ENCODE assay signal across 8 mouse cellular contexts in genomic region chr4:62699191-62699812, GRCm38 (mm10).
DNase-seq lines count a peak whose midpoint lies in the region; ATAC-seq lines count a peak whose summit lies in the region.

No protein-coding gene starts in this region.

- peak; percentile 85 for DNase-seq in R1 (ENCODE audit: low read depth, low spot score)
- peak; percentile 99 for DNase-seq in cerebellum, postnatal 10 days
- DNase-seq in frontal cortex, postnatal 14 days (ENCODE audit: low spot score in 2 of 2), result peak; percentile 87 to 93
- DNase-seq in hindbrain, embryonic 11.5 days (ENCODE audit: low spot score), result peak; percentile 85
- DNase-seq in layer of hippocampus, postnatal 10 days (ENCODE audit: low spot score in 2 of 2), result peak; percentile 92 to 94
- peak; percentile 80 for DNase-seq in ovary, postnatal 10 days (ENCODE audit: low spot score)
- DNase-seq in urinary bladder, postnatal 14 days (ENCODE audit: low spot score), result peak; percentile 90

- H3K4me1 ChIP-seq in hindbrain, embryonic 11.5 days (replicated peaks; ENCODE audit: control insufficient read depth, insufficient read depth, low read length), result no peaks in the 10 kb centered on the region; the same call in 1 of the 2 replicates
- H3K4me1 ChIP-seq in lung, embryonic 15.5 days, result peaks cover 67% of the 10 kb centered on the region

- 1% methylated on average over 10 of the region's 10 CpGs for WGBS in hindbrain, embryonic 11.5 days
- 2% methylated on average over 10 of the region's 10 CpGs for WGBS in lung, embryonic 15.5 days

- no peaks in the 10 kb centered on the region for H3K9me3 ChIP-seq in hindbrain, embryonic 11.5 days (ENCODE audit: control insufficient read depth, low read length)
- no peaks in the 10 kb centered on the region for H3K9me3 ChIP-seq in lung, embryonic 15.5 days

- H3K9ac ChIP-seq in hindbrain, embryonic 11.5 days (ENCODE audit: low read depth, low read length), result no peak overlapping the region
- peak overlapping the region; percentile 53 for H3K9ac ChIP-seq in lung, embryonic 15.5 days

- peak; percentile 90 for ATAC-seq in hindbrain, embryonic 11.5 days (ENCODE audit: low FRiP score)
- ATAC-seq in lung, embryonic 15.5 days (ENCODE audit: borderline replicate concordance, extremely low read depth, low FRiP score, low TSS enrichment), result peak; percentile 92

- no peaks in the 10 kb centered on the region for H3K27me3 ChIP-seq in hindbrain, embryonic 11.5 days (ENCODE audit: control insufficient read depth, insufficient read depth, low read length)
- no peaks in the 10 kb centered on the region for H3K27me3 ChIP-seq in lung, embryonic 15.5 days

- H3K4me3 ChIP-seq in hindbrain, embryonic 11.5 days (ENCODE audit: low read depth, low read length), result no peak overlapping the region
- peak overlapping the region; percentile 47 for H3K4me3 ChIP-seq in lung, embryonic 15.5 days

- H3K4me2 ChIP-seq in hindbrain, embryonic 11.5 days (replicated peaks; ENCODE audit: low read depth, low read length), result peak overlapping the region; percentile 28; the same call in 1 of the 2 replicates
- H3K4me2 ChIP-seq in lung, embryonic 15.5 days, result peak overlapping the region; percentile 63

- 0 out of 2 replicates have a peak overlapping the region, but pooled peaks have one; percentile 1 for H3K27ac ChIP-seq in hindbrain, embryonic 11.5 days (ENCODE audit: low read depth, low read length)
- H3K27ac ChIP-seq in lung, embryonic 15.5 days, result peak overlapping the region; percentile 78

- 0 out of 2 replicates have a peak, but pooled peaks cover 6% of the 10 kb centered on the region for H3K36me3 ChIP-seq in hindbrain, embryonic 11.5 days (ENCODE audit: control insufficient read depth, insufficient read depth, low read length)
- H3K36me3 ChIP-seq in lung, embryonic 15.5 days, result peaks cover 28% of the 10 kb centered on the region
